Mouse (Mus musculus) lung, postnatal 0 days (tissue): ENCODE measurements around the gene Glyctk.
A peak's percentile ranks its signal among the peaks of the same experiment; 100 is the strongest.

Experiments
- CTCF ChIP-seq: IDR thresholded peaks from 2 replicates; pipeline ENCODE4 v1.5.1; 2016; ENCODE audit warnings: antibody characterized with exemption, mild to moderate bottlenecking
- EP300 ChIP-seq: IDR thresholded peaks from 2 replicates; pipeline ENCODE4 v1.6.1; 2016; ENCODE audit warnings: antibody characterized with exemption, mild to moderate bottlenecking, control low read depth

- no peak for TF ChIP-seq EP300
- TF ChIP-seq CTCF = peak; percentile 75
These were observed 34.3 kb downstream of the Glyctk start for GRCm38 (mm10) chr9:106123599-106123998.
